Mouse (Mus musculus) midbrain, postnatal 0 days (tissue): ENCODE results near the gene Fam53a. TPM values are rescaled to one million over a fixed set of nuclear protein-coding genes. Genes with fewer than 3 reads are reported as not detected.

Experiments used
- ATAC-seq: fragments of 200-750 bp; cut with Nextera tagmentation; 2 replicates; pipeline ENCODE4 v1.8.0; 2017; ENCODE audit warnings: moderate number of reproducible peaks, mild to moderate bottlenecking, moderate TSS enrichment, moderate library complexity; ENCODE audit not compliant: low FRiP score
- DNase-seq: peaks from one replicate; pipeline ENCODE4 v3.0.0-alpha.2; 2015; ENCODE audit warnings: low spot score
- H3K27ac ChIP-seq: fragments of 300-500 bp; sonication (generic); 2 replicates; pipeline ENCODE4 v1.5.1; 2014; ENCODE audit warnings: low read depth, mild to moderate bottlenecking, low read length, mixed read lengths
- H3K27me3 ChIP-seq: fragments of 300-500 bp; sonication (generic); 2 replicates; pipeline ENCODE4 v1.6.1; 2014; ENCODE audit warnings: low read length, control low read depth, mixed read lengths; ENCODE audit not compliant: insufficient read depth
- H3K36me3 ChIP-seq: fragments of 300-500 bp; sonication (generic); 2 replicates; pipeline ENCODE4 v1.6.1; 2014; ENCODE audit warnings: low read length, control low read depth, mixed read lengths; ENCODE audit not compliant: insufficient read depth
- H3K4me1 ChIP-seq: fragments of 300-500 bp; sonication (generic); 2 replicates; pipeline ENCODE4 v1.6.1; 2014; ENCODE audit warnings: mild to moderate bottlenecking, control low read depth, antibody characterized with exemption, low read length, mixed read lengths; ENCODE audit not compliant: insufficient read depth
- H3K4me2 ChIP-seq: fragments of 300-500 bp; sonication (generic); 2 replicates; pipeline ENCODE4 v1.6.1; 2014; ENCODE audit warnings: low read depth, mild to moderate bottlenecking, low read length, mixed read lengths; ENCODE audit not compliant: poor library complexity, severe bottlenecking
- H3K4me3 ChIP-seq: fragments of 300-500 bp; sonication (generic); 2 replicates; pipeline ENCODE4 v1.5.1; 2014; ENCODE audit warnings: low read depth, mild to moderate bottlenecking, low read length, moderate library complexity
- H3K9ac ChIP-seq: fragments of 300-500 bp; sonication (generic); replicated peaks from 2 replicates; pipeline ENCODE4 v1.6.1; 2014; ENCODE audit warnings: mild to moderate bottlenecking, low read length, moderate library complexity, mixed read lengths; ENCODE audit not compliant: poor library complexity, severe bottlenecking
- H3K9me3 ChIP-seq: fragments of 300-500 bp; sonication (generic); 2 replicates; pipeline ENCODE4 v1.6.1; 2016; ENCODE audit warnings: low read length, control low read depth
- CTCF ChIP-seq: IDR thresholded peaks from 2 replicates; pipeline ENCODE4 v1.5.1; 2016; ENCODE audit warnings: antibody characterized with exemption, mild to moderate bottlenecking
- WGBS: fragments of 180-500 bp; shearing (Covaris S2); extraction: QIAGEN DNeasy Blood & Tissue Kit; methylation state at CpG from one replicate; pipeline ENCODE4 v1.1.7; 2014; 5-methylcytosine and 5-hydroxymethylcytosine counted together
- polyA plus RNA-seq: library from polyadenylated mRNA; unstranded; fragments of >200 nt; fragmentation: Nextera tagmentation; extraction: Ambion mirVana; gene quantifications from 2 replicates; pipeline ENCODE4 v1.2.1, GENCODE M21; 2015
- total RNA-seq: library from RNA; depleted of rRNA; stranded (reverse); fragments of >200 nt; gene quantifications from 2 replicates; pipeline ENCODE4 v1.2.3, GENCODE M21; 2014; rRNA removed

The Fam53a gene
- 29.1 and 41.2 TPM in 2 replicates for total RNA-seq
- polyA plus RNA-seq: 27.3 and 28.0 TPM in 2 replicates

GRCm38 (mm10) chr5:33629301-33629987 is at the start of gene Fam53a, which contains the start of gene Gm9903:
TSS of gene Fam53a (minus strand) at chr5:33629635.
TSS of gene Gm9903 (plus strand) at chr5:33629925.
- peak within 1 kb of the TSS; percentile 71 for H3K27ac ChIP-seq
- under 1% methylated on average over 85 of the region's 99 CpGs for WGBS

DNA sequence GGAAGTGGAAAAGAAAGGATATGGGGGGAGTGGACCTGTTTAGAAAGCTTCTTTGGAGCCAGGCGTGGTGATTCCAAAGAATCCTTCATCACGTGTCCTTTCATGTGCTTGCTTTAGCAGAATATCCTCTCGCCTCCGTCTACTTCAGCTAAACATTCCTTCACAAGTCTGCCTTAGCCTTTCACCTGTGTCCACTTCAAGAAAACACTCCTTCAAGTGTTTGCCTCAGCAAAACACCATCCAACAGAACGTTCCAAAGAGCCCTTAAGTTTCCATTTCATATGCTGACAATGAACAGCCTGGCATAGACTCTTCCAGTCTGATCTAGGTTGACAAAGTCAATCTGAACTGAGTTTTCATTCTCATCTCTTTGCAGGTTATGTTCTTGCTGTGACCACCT is 48.8 kb upstream of the Fam53a start:
- TF ChIP-seq CTCF: no peak
- Histone ChIP-seq H3K36me3 (no peaks in the 10 kb centered on the region), H3K27ac (no peak overlapping the region), H3K9ac (no peak overlapping the region), H3K4me1 (no peaks in the 10 kb centered on the region), H3K4me2 (no peak overlapping the region), H3K9me3 (no peaks in the 10 kb centered on the region), H3K27me3 (no peaks in the 10 kb centered on the region), H3K4me3 (no peak overlapping the region)
- 90% methylated on average over 5 of the region's 5 CpGs for WGBS
- no peak for DNase-seq
- no peak for ATAC-seq

More at GRCm38 (mm10) chr5:33629301-33629987, at the start of gene Fam53a, which contains the start of gene Gm9903:
- H3K9me3 ChIP-seq: no peaks in the 10 kb centered on the region
- H3K27me3 ChIP-seq: no peaks in the 10 kb centered on the region
- DNase-seq: peak; percentile 96
- peak; percentile 43 for TF ChIP-seq CTCF
- H3K36me3 ChIP-seq: no peaks in the 10 kb centered on the region
- peak; percentile 94 for ATAC-seq
- peaks cover 5% of the 10 kb centered on the region; the same call in 1 of the 2 replicates for H3K4me1 ChIP-seq
- H3K4me3 ChIP-seq: peak within 1 kb of the TSS; percentile 81
- H3K4me2 ChIP-seq: peak within 1 kb of the TSS; percentile 91
- peak within 1 kb of the TSS; percentile 74 for H3K9ac ChIP-seq

DNA sequence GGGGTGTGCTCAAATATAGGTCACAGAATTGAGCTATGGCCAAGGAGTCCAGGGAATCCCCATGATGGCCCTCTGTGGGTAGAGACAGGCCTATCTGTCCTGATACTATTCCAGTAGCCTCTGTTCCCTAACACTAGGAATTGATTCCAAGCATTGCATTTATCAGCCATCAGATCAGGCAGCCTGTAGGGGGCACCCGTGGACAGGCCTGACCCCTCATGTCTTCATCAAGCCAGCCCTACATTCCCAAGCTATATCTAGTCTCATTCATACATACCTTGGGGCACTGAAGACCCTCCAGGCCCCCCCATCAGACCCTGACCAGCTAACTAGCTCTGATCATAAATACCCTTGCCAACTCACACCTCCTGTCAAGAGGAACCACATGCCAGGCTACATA is 46.5 kb upstream of the Fam53a start:
- Histone ChIP-seq H3K9ac (no peak overlapping the region), H3K9me3 (no peaks in the 10 kb centered on the region), H3K36me3 (no peaks in the 10 kb centered on the region; the same call in 1 of the 2 replicates), H3K4me3 (no peak overlapping the region), H3K4me1 (no peaks in the 10 kb centered on the region), H3K4me2 (no peak overlapping the region), H3K27me3 (no peaks in the 10 kb centered on the region), H3K27ac (no peak overlapping the region)
- peak; percentile 67 for DNase-seq
- WGBS: 0% methylated on average over 1 of the region's 1 CpGs
- no peak for ATAC-seq
- peak; percentile 72 for TF ChIP-seq CTCF

DNA sequence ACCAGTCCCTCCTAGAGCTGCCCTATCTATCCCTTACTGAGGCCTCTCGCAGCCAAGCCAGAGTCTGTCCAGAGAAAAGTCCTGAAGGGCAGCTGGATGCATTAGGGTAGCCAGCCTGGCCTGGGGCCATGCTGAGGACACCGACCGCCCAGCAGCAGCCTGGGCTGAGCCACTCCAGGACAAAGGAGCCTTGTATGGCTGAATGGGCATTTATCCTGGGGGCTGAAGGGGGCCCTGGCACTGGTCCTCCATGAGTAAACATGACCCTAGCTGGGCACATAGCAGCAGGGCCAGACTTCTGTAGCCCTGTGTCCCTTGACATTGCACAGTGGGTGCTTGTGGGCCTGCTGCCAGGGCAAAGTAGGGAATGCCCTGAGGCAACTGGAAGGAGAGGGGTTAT is 45.0 kb upstream of the Fam53a start:
- WGBS: 59% methylated on average over 3 of the region's 3 CpGs
- H3K9ac ChIP-seq: no peak overlapping the region
- H3K27me3 ChIP-seq: no peaks in the 10 kb centered on the region
- no peak overlapping the region for H3K4me3 ChIP-seq
- TF ChIP-seq CTCF: no peak
- ATAC-seq (peak; percentile 87), DNase-seq (peak; percentile 83)
- H3K9me3 ChIP-seq: no peaks in the 10 kb centered on the region
- no peaks in the 10 kb centered on the region for H3K4me1 ChIP-seq
- H3K4me2 ChIP-seq: no peak overlapping the region
- H3K36me3 ChIP-seq: no peaks in the 10 kb centered on the region; the same call in 1 of the 2 replicates
- H3K27ac ChIP-seq: no peak overlapping the region

DNA sequence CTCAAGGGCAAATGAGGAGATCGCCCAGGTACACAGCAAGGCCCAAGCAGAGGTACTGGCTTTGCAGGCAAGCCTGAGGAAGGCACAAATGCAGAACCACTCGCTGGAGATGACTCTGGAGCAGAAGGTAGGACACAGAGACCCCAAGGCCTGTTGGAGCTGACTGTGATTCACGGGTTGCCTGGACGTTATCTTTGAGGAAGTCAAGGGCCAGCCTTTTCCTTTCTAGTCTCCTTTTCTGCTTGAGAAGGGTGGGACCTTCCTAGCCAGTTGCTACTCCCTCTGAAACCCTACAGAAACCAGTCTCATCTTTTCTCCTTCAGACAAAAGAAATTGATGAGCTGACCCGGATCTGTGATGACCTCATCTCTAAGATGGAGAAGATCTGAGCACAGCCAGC is 42.2 kb upstream of the Fam53a start:
- TF ChIP-seq CTCF: no peak
- WGBS: 86% methylated on average over 5 of the region's 5 CpGs

GRCm38 (mm10) chr5:33668223-33668622 is 38.8 kb upstream of the Fam53a start:
- Histone ChIP-seq H3K4me2 (no peak overlapping the region), H3K36me3 (peaks cover 3% of the 10 kb centered on the region), H3K9me3 (no peaks in the 10 kb centered on the region), H3K27ac (no peak overlapping the region), H3K9ac (no peak overlapping the region), H3K4me3 (no peak overlapping the region), H3K27me3 (no peaks in the 10 kb centered on the region), H3K4me1 (no peaks in the 10 kb centered on the region)
- DNase-seq: peak; percentile 62
- ATAC-seq: no peak
- TF ChIP-seq CTCF: peak; percentile 65

More for the DNA sequence above, 42.2 kb upstream of the Fam53a start:
- Histone ChIP-seq H3K4me2 (no peak overlapping the region), H3K4me1 (no peaks in the 10 kb centered on the region), H3K4me3 (no peak overlapping the region), H3K36me3 (peaks cover 3% of the 10 kb centered on the region), H3K27me3 (no peaks in the 10 kb centered on the region), H3K27ac (no peak overlapping the region), H3K9ac (no peak overlapping the region), H3K9me3 (no peaks in the 10 kb centered on the region)
- ATAC-seq (no peak), DNase-seq (no peak)
